Mouse (Mus musculus) heart, embryonic 11.5 days (tissue): ENCODE measurements around the gene Cog4. TPM values are rescaled to one million over a fixed set of nuclear protein-coding genes. Genes with fewer than 3 reads are reported as not detected.

ENCODE experiments used
- ATAC-seq: fragments of 200-750 bp; cut with Nextera tagmentation; replicated peaks from 2 replicates; pipeline ENCODE4 v1.8.0; 2017; ENCODE audit warnings: moderate library complexity; ENCODE audit not compliant: insufficient number of reproducible peaks, low FRiP score, low TSS enrichment
- H3K27ac ChIP-seq: fragments of 300-500 bp; sonication (generic); 2 replicates; pipeline ENCODE4 v1.5.1; 2014; ENCODE audit warnings: mild to moderate bottlenecking, low read depth, low read length
- H3K27me3 ChIP-seq: fragments of 300-500 bp; sonication (generic); 2 replicates; pipeline ENCODE4 v1.6.1; 2014; ENCODE audit warnings: mild to moderate bottlenecking, low read length, mixed read lengths; ENCODE audit not compliant: control insufficient read depth, insufficient read depth
- H3K36me3 ChIP-seq: fragments of 300-500 bp; sonication (generic); 2 replicates; pipeline ENCODE4 v1.6.1; 2014; ENCODE audit warnings: mild to moderate bottlenecking, low read length, moderate library complexity, mixed read lengths; ENCODE audit not compliant: control insufficient read depth, insufficient read depth
- H3K4me1 ChIP-seq: fragments of 300-500 bp; sonication (generic); 2 replicates; pipeline ENCODE4 v1.6.1; 2014; ENCODE audit warnings: low read length; ENCODE audit not compliant: control insufficient read depth, insufficient read depth
- H3K4me2 ChIP-seq: fragments of 300-500 bp; sonication (generic); 2 replicates; pipeline ENCODE4 v1.6.1; 2014; ENCODE audit warnings: mild to moderate bottlenecking, moderate library complexity
- H3K4me3 ChIP-seq: fragments of 300-500 bp; sonication (generic); 2 replicates; pipeline ENCODE4 v1.5.1; 2014; ENCODE audit warnings: low read depth, low read length
- H3K9ac ChIP-seq: fragments of 300-500 bp; sonication (generic); 2 replicates; pipeline ENCODE4 v1.6.1; 2014; ENCODE audit warnings: mild to moderate bottlenecking, low read depth, low read length, moderate library complexity
- H3K9me3 ChIP-seq: fragments of 300-500 bp; sonication (generic); replicated peaks from 2 replicates; pipeline ENCODE4 v1.6.1; 2016; ENCODE audit warnings: low read length; ENCODE audit not compliant: control insufficient read depth
- WGBS: fragments of 180-500 bp; shearing (Covaris S2); extraction: QIAGEN DNeasy Blood & Tissue Kit; methylation state at CpG from one replicate; pipeline ENCODE4 v1.1.7; 2014; ENCODE audit not compliant: insufficient replicate concordance; 5-methylcytosine and 5-hydroxymethylcytosine counted together
- polyA plus RNA-seq: library from polyadenylated mRNA; unstranded; fragments of >200 nt; fragmentation: Nextera tagmentation; extraction: Ambion mirVana; gene quantifications from 2 replicates; pipeline ENCODE4 v1.2.1, GENCODE M21; 2014

The Cog4 gene
- polyA plus RNA-seq, 1 experiment from 2014 or later = 62.8 TPM

DNA sequence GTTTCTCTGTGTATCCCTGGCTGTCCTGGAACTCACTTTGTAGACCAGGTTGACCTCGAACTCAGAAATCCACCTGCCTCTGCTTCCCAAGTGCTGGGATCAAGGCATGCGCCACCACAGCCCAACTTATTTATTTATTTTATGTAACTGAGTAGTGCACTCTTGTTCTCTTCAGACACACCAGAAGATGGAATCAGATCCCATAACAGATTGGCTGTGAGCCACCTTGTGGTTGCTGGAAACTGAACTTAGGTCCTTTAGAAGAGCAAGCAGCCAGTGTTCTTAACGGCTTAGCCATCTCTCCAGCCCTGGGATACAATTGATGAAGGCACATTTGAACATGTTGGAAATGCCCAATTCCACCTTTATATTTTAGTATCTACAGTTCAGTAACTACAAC, 27.8 kb upstream of the Cog4 start:
- WGBS = 85% methylated on average over 3 of the region's 3 CpGs
- no peak overlapping the region for H3K4me3 ChIP-seq
- no peak overlapping the region for H3K27ac ChIP-seq
- H3K9me3 ChIP-seq = no peaks in the 10 kb centered on the region
- no peak overlapping the region for H3K9ac ChIP-seq
- H3K4me1 ChIP-seq = no peaks in the 10 kb centered on the region
- peaks cover 78% of the 10 kb centered on the region for H3K36me3 ChIP-seq
- ATAC-seq = no peak
- H3K27me3 ChIP-seq = no peaks in the 10 kb centered on the region
- H3K4me2 ChIP-seq = no peak overlapping the region

DNA sequence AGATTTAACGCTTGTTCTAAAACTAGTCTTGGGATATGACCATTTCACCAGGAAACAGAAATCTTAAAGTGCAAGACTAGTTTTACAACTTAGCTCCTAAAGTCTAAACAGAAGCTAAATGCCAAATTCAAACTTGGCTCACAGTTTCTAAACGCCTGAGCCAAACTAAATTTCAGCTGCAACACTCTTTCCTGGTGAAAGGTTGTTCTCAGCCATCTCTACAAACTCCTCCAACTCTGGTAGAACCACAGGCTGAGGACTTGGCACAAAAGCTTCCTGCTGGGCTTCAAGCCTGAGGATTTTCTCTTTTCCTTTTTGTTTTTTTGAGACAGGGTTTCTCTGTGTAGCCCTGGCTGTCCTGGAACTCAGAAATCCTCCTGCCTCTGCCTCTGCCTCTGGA, 26.1 kb upstream of the Cog4 start:
- no peak for ATAC-seq
- 90% methylated on average over 2 of the region's 2 CpGs for WGBS
- H3K4me3 ChIP-seq = no peak overlapping the region

DNA sequence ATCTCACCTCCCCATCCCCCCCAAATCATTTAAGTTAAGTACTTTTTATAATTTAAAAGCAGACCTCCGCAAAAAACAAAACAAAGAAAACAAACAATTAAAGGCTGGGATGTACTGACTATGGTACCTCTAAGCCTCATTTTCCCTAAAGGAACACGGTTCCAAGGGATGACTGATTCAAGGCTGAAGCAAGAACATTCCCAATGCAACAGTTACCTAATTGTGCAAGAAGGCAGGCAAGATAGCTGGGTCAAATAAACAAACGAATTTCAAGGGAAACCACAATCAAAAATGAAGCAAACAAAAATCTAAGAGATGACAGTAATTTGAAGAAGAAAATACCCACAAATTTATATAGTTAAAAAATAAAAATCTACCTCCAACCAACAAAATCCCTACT, 24.4 kb upstream of the Cog4 start:
- Histone ChIP-seq H3K9me3 (no peaks in the 10 kb centered on the region), H3K4me1 (no peaks in the 10 kb centered on the region), H3K27ac (no peak overlapping the region), H3K9ac (no peak overlapping the region), H3K27me3 (no peaks in the 10 kb centered on the region), H3K4me2 (no peak overlapping the region), H3K36me3 (peaks cover 73% of the 10 kb centered on the region), H3K4me3 (no peak overlapping the region)
- ATAC-seq = no peak
- WGBS = 88% methylated on average over 3 of the region's 3 CpGs

More for the DNA sequence above, 26.1 kb upstream of the Cog4 start:
- no peaks in the 10 kb centered on the region for H3K27me3 ChIP-seq
- no peaks in the 10 kb centered on the region for H3K9me3 ChIP-seq
- no peak overlapping the region for H3K9ac ChIP-seq
- no peaks in the 10 kb centered on the region for H3K4me1 ChIP-seq
- no peak overlapping the region for H3K27ac ChIP-seq
- no peak overlapping the region for H3K4me2 ChIP-seq
- H3K36me3 ChIP-seq = peaks cover 76% of the 10 kb centered on the region

DNA sequence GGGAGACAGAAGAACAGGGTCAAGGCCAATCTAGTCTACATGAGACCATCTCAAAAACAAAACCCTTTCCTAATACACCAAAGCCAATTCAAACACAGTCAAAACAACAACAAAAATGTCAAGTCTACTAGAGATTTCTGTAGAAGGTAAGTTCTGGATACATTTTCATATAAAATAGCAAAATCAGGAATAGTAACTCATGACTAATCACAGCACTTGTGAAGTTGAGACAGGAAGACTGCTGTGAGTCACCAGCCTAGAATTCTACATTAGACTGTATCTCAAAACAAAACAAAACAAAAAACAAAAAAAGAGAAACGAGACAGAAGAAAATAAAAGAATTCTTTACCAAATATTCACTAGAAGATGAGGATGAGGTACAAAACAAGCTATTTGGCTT, 21.5 kb upstream of the Cog4 start:
- Histone ChIP-seq H3K27ac (no peak overlapping the region), H3K4me3 (no peak overlapping the region), H3K27me3 (no peaks in the 10 kb centered on the region), H3K4me2 (no peak overlapping the region), H3K4me1 (no peaks in the 10 kb centered on the region), H3K9me3 (no peaks in the 10 kb centered on the region), H3K9ac (no peak overlapping the region), H3K36me3 (peaks cover 66% of the 10 kb centered on the region)
- WGBS = 86% methylated on average over 1 of the region's 1 CpGs
- ATAC-seq = no peak

DNA sequence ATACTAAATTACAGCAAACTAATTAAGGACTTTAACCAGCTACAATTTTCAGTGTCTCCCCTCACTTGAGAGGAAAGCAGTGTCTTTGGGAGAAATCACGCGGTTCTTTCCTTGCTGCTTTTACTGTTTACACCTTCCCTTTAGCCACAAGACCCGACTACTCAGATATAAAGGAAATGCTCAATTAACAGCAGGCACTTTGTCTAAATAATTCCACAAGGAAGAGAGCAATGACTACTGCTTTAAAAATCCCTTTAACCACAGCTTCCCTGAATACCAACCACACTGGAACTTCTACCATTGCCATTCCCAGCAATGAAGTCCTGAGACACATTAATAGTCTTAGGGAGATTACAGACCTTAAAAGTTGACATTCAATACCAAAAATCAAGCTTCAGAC, 17.9 kb upstream of the Cog4 start:
- Histone ChIP-seq H3K4me2 (no peak overlapping the region), H3K9ac (no peak overlapping the region), H3K9me3 (no peaks in the 10 kb centered on the region), H3K36me3 (peaks cover 59% of the 10 kb centered on the region), H3K27me3 (no peaks in the 10 kb centered on the region), H3K27ac (no peak overlapping the region), H3K4me1 (no peaks in the 10 kb centered on the region), H3K4me3 (no peak overlapping the region)
- no peak for ATAC-seq
- WGBS = 80% methylated on average over 3 of the region's 3 CpGs

DNA sequence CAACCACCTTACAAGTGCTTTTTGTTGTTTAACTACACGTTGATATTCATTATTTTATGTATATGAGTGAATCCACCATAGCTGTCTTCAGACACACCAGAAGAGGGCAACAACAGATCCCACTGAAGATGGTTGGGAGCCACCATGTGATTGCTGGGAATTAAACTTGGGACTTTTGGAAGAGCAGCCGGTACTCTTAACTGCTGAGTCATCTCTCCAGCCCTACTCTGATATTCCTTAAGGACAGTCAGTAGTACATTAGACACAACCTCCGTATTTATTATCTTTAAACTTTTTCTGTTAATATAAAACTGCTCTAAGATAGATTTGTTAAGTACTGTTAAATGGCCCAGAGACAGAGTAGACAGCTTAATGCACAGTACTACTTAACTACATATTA, 14.4 kb upstream of the Cog4 start:
- Histone ChIP-seq H3K9me3 (no peaks in the 10 kb centered on the region), H3K4me2 (no peak overlapping the region), H3K4me1 (no peaks in the 10 kb centered on the region), H3K36me3 (peaks cover 58% of the 10 kb centered on the region), H3K4me3 (no peak overlapping the region), H3K27ac (no peak overlapping the region), H3K27me3 (no peaks in the 10 kb centered on the region), H3K9ac (no peak overlapping the region)
- 88% methylated on average over 3 of the region's 3 CpGs for WGBS
- ATAC-seq = no peak

DNA sequence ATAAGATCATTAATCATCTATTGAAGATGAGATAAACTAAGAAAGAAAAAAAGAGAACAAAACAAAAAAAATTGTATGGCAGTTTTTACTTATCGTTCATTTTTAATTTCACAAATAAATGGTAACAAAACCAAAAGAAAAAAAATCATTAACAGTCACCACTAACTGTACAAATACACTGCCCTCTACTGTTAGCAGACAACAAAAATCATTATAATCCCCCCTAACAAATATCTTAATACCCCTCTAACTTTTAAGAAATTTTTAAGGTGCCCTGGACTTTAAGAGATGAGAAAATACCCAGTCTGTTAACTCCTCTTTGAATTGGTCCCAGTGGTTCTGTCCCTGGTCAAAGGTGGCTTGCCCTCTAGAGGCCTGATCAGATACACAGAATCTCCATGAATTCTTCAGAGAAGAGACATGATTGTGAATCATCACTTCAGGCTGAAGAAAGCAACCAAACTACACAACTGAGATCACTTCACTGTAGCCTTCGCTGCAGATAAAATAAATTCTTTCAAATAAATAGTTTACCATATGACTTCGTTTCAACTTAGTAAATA, 4.3 kb upstream of the Cog4 start:
- Histone ChIP-seq H3K4me3 (no peak overlapping the region), H3K36me3 (peaks cover 47% of the 10 kb centered on the region), H3K9ac (no peak overlapping the region), H3K27ac (no peak overlapping the region), H3K4me2 (no peak overlapping the region), H3K4me1 (peaks cover 7% of the 10 kb centered on the region; the same call in 1 of the 2 replicates), H3K9me3 (no peaks in the 10 kb centered on the region), H3K27me3 (no peaks in the 10 kb centered on the region)
- WGBS = 96% methylated on average over 3 of the region's 3 CpGs
- ATAC-seq = no peak

DNA sequence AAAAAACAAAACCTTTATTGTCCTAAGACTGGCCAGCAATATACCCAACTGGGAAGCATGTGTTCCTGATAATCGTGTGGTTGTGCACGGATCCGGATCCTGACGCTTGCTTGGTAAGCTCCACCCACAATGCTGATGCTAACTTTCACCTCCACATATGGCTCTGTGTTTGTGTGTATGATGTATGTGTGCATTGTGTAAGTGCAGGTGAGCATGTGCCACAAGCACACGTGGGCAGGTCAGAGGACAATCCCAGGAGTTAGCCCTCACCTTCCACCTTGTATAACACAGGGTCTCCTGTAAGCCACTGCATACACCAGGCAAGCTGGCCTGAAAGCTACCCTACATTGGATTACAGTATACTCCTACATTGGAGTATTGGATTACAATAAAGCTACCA, 3.2 kb upstream of the Cog4 start:
- Histone ChIP-seq H3K27me3 (no peaks in the 10 kb centered on the region), H3K9ac (no peak overlapping the region), H3K4me2 (no peak overlapping the region), H3K4me3 (no peak overlapping the region), H3K4me1 (peaks cover 14% of the 10 kb centered on the region), H3K27ac (no peak overlapping the region), H3K9me3 (no peaks in the 10 kb centered on the region), H3K36me3 (peaks cover 42% of the 10 kb centered on the region)
- 88% methylated on average over 5 of the region's 5 CpGs for WGBS
- no peak for ATAC-seq

DNA sequence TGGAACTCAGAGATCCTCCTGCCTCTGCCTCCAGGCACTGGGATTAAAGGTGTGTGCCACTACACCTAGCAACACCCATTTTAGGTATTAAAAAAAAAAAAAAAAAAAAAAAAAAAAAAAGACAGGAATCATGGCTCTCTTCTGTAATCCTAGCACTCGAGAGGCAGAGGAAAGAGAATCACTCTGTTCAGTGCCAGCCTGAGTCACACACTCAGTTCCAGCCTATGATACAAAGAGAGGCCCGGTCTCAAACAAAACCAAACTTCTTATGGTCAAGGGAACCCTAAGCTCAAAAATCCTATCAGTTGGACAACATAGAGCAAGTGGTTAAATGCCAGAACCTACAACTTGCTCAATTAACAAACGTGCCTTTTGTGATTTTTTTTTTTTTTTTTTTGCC, 1.5 kb upstream of the Cog4 start:
- Histone ChIP-seq H3K36me3 (peaks cover 31% of the 10 kb centered on the region), H3K9me3 (no peaks in the 10 kb centered on the region), H3K4me3 (peak overlapping the region; percentile 95), H3K4me1 (peaks cover 16% of the 10 kb centered on the region), H3K27me3 (no peaks in the 10 kb centered on the region), H3K9ac (no peak overlapping the region), H3K4me2 (peak overlapping the region; percentile 94), H3K27ac (no peak overlapping the region)
- ATAC-seq = no peak
- WGBS = 82% methylated on average over 3 of the region's 3 CpGs
